Mouse (Mus musculus) cortical plate, adult 2 months (tissue): ENCODE measurements around the gene Nectin2.

Experiments used
- CTCF ChIP-seq: fragments of 200-500 bp; IDR thresholded peaks from 2 replicates; pipeline ENCODE4 v1.5.1; 2011; ENCODE audit warnings: mild to moderate bottlenecking, control low read depth, low read length; ENCODE audit not compliant: insufficient read depth; ENCODE audit errors: extremely low read depth
- POLR2A ChIP-seq: fragments of 200-500 bp; IDR thresholded peaks from 2 replicates; pipeline ENCODE4 v1.6.1; 2011; ENCODE audit warnings: mild to moderate bottlenecking, low read length, control low read depth; ENCODE audit not compliant: insufficient read depth; ENCODE audit errors: extremely low read depth

- no peak for TF ChIP-seq CTCF
- TF ChIP-seq POLR2A = no peak
Measured at GRCm38 (mm10) chr7:19742468-19742867, 7.8 kb downstream of the Nectin2 start.
